Mouse (Mus musculus) liver, embryonic 13.5 days (tissue): ENCODE results near the gene Prkacb. TPM values are rescaled to one million over a fixed set of nuclear protein-coding genes. Genes with fewer than 3 reads are reported as not detected.

ENCODE experiments used
- ATAC-seq: fragments of 200-750 bp; cut with Nextera tagmentation; 2 replicates; pipeline ENCODE4 v1.8.0; 2017; ENCODE audit warnings: low read depth, mild to moderate bottlenecking, moderate number of reproducible peaks, moderate library complexity
- DNase-seq: peaks from one replicate; pipeline ENCODE4 v3.0.0; 2022
- H3K27ac ChIP-seq: fragments of 300-500 bp; sonication (generic); 2 replicates; pipeline ENCODE4 v1.5.1; 2015; ENCODE audit warnings: moderate library complexity, mild to moderate bottlenecking, inconsistent platforms
- H3K27me3 ChIP-seq: fragments of 300-500 bp; sonication (generic); 2 replicates; pipeline ENCODE4 v1.6.1; 2015; ENCODE audit warnings: mild to moderate bottlenecking, inconsistent platforms
- H3K36me3 ChIP-seq: fragments of 300-500 bp; sonication (generic); 2 replicates; pipeline ENCODE4 v1.6.1; 2015; ENCODE audit warnings: mild to moderate bottlenecking, inconsistent platforms
- H3K4me1 ChIP-seq: fragments of 300-500 bp; sonication (generic); replicated peaks from 2 replicates; pipeline ENCODE4 v1.6.1; 2015; ENCODE audit warnings: inconsistent platforms
- H3K4me2 ChIP-seq: fragments of 300-500 bp; sonication (generic); 2 replicates; pipeline ENCODE4 v1.6.1; 2015; ENCODE audit warnings: inconsistent platforms, mild to moderate bottlenecking, moderate library complexity
- H3K4me3 ChIP-seq: fragments of 300-500 bp; sonication (generic); replicated peaks from 2 replicates; pipeline ENCODE4 v1.5.1; 2015; ENCODE audit warnings: mild to moderate bottlenecking, inconsistent platforms
- H3K9ac ChIP-seq: fragments of 300-500 bp; sonication (generic); 2 replicates; pipeline ENCODE4 v1.6.1; 2015; ENCODE audit warnings: mild to moderate bottlenecking, inconsistent platforms
- H3K9me3 ChIP-seq: fragments of 300-500 bp; sonication (generic); replicated peaks from 2 replicates; pipeline ENCODE4 v1.6.1; 2016; ENCODE audit warnings: inconsistent platforms
- WGBS: fragments of 180-500 bp; shearing (Covaris S2); methylation state at CpG from one replicate; pipeline ENCODE4 v1.1.7; 2015; ENCODE audit not compliant: insufficient replicate concordance; 5-methylcytosine and 5-hydroxymethylcytosine counted together
- polyA plus RNA-seq: library from polyadenylated mRNA; unstranded; fragments of >200 nt; fragmentation: Nextera tagmentation; extraction: Ambion mirVana; gene quantifications from 2 replicates; pipeline ENCODE4 v1.2.1, GENCODE M21; 2015

Prkacb gene
- polyA plus RNA-seq, 1 experiment from 2014 or later: 13.8 TPM

DNA sequence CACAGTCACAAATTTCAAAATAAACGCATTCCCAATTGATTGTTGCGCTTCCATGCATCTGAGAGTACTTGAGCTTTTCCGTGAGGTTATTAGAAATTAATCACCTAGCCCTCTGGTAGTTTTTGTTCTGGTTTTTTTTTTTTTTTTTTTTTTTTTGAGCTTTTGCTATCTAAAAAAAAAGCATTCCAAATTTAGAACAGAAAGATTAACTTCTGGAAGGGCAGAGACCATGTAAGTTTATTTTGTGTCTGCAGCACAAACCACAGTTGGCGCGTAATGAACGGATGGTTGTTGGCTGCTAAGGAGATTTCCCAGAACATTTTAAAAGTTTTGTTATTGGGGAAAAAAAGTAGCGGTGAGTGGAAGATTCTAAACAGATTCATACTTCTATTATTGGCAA, 834 bp upstream of the Prkacb start:
- WGBS: 51% methylated on average over 7 of the region's 7 CpGs
- H3K4me3 ChIP-seq: peak overlapping the region; percentile 89
- ATAC-seq: no peak
- peak overlapping the region; percentile 87; the same call in 1 of the 2 replicates for H3K9ac ChIP-seq
- no peaks in the 10 kb centered on the region for H3K9me3 ChIP-seq
- H3K4me2 ChIP-seq: peak overlapping the region; percentile 89
- peaks cover 18% of the 10 kb centered on the region for H3K4me1 ChIP-seq
- H3K27ac ChIP-seq: no peak overlapping the region
- no peaks in the 10 kb centered on the region for H3K27me3 ChIP-seq
- no peak for DNase-seq
- no peaks in the 10 kb centered on the region for H3K36me3 ChIP-seq

DNA sequence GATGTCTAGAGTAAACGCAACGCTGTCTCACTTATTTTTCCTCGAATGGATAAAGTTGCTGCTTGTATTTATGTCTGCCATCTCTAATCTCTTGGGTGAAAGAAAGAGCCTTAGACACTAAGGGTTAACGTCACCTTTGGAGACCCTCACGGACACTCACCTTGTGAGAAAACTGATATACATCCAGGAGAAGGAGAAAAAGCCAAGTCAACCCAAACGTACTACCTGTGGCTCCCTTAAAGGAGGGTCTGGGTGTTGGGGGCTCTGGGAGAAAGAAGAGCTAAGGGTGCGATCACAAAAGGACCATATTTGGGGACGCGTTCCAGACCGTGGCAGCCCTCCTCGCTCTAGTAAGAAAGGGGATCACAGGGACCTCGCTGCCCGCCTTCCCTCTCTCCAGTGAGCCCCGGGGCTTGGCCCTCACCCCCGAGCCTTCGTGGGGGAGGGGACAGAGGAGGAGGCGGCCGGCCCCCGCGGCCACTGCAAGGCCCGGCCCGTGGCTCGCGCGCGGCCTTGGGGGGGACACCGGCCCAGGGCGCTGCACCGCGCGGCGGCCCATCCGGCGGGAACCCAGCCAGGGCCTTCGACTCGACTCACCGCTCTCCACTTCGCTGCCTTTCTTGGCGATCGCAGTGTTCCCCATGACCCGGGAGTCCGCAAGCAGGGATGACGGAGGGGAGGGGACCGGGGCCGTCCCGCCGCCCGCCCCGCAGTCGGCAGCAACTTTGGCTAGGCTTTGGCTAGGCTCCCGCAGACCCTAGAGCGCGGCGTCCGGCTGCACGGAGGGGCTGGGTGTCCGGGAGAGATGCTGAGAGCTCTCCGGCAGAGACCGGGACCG, 530 bp downstream of the Prkacb start:
- peaks cover 18% of the 10 kb centered on the region for H3K4me1 ChIP-seq
- WGBS: under 1% methylated on average over 51 of the region's 60 CpGs
- peak overlapping the region; percentile 89 for H3K4me2 ChIP-seq
- peak overlapping the region; percentile 87 for H3K9ac ChIP-seq
- H3K27ac ChIP-seq: peak overlapping the region; percentile 64
- DNase-seq (no peak), ATAC-seq (peak; percentile 72)
- H3K36me3 ChIP-seq: no peaks in the 10 kb centered on the region
- H3K27me3 ChIP-seq: no peaks in the 10 kb centered on the region
- H3K9me3 ChIP-seq: no peaks in the 10 kb centered on the region
- peak overlapping the region; percentile 89 for H3K4me3 ChIP-seq

DNA sequence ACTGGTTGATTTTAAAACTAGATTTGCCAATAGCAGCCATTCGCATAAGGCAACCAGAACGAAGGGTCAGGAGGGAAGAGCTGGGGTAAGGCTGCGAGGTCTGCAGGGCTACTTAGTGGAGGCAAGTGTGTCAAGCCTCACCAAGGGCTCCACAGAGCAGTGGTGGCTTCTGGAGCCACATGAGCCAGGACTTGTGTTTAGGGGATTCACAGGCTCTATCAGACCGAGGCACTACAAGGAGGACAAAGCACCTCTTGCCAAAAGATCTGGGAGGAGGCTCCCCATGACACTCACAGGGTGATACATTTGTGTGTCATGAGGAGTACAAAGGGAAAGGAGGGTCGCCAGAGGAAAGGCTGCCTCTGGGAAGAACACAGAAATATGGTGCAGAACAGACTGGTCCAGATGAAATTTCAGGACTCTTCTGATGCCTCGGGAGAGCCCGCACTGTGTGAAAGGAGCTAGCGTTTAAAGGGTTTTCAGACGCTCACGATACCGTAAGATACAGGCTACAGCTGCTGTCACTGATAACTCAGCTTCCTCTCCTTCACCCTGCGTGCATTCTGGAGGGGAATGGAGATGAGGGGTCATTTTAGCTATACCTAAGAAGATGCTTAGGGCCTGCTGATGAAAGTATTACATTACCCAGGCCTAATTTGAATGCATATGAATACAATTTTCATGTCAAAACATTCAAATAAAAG, 19.1 kb downstream of the Prkacb start:
- Histone ChIP-seq H3K4me1 (peaks cover 20% of the 10 kb centered on the region), H3K9me3 (no peaks in the 10 kb centered on the region), H3K27me3 (no peaks in the 10 kb centered on the region), H3K4me2 (peak overlapping the region; percentile 35), H3K36me3 (no peaks in the 10 kb centered on the region), H3K27ac (peak overlapping the region; percentile 29; the same call in 1 of the 2 replicates), H3K4me3 (no peak overlapping the region), H3K9ac (peak overlapping the region; percentile 45)
- ATAC-seq: peak; percentile 94
- peak; percentile 30 for DNase-seq
- WGBS: 33% methylated on average over 12 of the region's 12 CpGs

DNA sequence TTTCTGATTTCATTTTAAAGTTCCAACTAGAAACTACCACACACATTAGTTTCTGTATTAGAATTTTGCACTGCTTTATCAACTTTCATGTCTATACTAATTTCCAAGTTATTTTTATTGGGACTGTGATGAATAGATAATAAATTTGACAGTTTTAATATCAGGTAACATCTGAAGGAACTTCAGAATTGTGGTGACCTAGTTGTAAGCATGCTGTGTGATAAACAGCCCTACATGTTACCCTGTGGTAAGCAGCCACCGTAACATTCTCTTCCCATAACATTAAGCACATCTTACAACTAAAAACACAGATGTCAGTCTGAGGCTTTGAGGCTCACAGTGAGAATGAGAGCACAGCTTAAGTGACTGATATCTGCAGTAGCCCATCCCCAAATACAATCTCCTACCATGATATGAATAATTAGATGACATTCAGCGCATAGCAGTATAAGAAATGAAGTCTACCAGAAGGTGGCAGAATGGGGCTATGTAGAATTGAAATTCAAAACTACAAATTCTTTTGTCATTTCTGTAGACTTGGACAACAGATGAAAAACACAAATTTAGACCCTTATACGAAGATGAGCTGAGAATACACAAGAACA, 20.5 kb downstream of the Prkacb start:
- DNase-seq (no peak), ATAC-seq (no peak)
- no peak overlapping the region for H3K4me2 ChIP-seq
- H3K27me3 ChIP-seq: no peaks in the 10 kb centered on the region
- no peaks in the 10 kb centered on the region for H3K36me3 ChIP-seq
- H3K4me3 ChIP-seq: no peak overlapping the region
- WGBS: 47% methylated on average over 3 of the region's 3 CpGs
- H3K9me3 ChIP-seq: no peaks in the 10 kb centered on the region
- no peak overlapping the region for H3K27ac ChIP-seq
- H3K4me1 ChIP-seq: peaks cover 24% of the 10 kb centered on the region
- no peak overlapping the region for H3K9ac ChIP-seq

DNA sequence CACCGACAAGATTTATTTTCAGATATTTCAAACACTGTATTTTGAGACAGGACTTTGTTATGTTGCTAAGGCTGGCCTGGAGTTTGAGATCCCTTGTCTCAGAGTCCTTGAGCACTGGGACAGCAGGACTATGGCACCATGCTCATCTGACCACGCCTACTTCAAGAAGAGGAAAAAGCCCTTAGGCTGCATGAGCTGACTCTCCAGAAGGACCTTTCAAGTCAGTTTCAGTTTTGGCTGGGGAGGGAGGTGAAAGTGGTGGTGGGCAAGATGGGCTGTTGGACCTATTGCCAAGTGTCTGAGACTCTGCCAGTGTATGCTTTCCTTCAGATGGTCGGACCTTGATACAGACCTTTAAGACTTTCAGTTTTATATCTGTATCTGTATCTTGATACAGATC, 28.6 kb downstream of the Prkacb start:
- ATAC-seq (no peak; the same call in 1 of the 2 replicates), DNase-seq (no peak)
- no peak overlapping the region for H3K27ac ChIP-seq
- H3K4me3 ChIP-seq: no peak overlapping the region
- no peak overlapping the region for H3K4me2 ChIP-seq
- H3K9ac ChIP-seq: no peak overlapping the region
- 56% methylated on average over 3 of the region's 3 CpGs for WGBS
- peaks cover 31% of the 10 kb centered on the region for H3K4me1 ChIP-seq
- H3K27me3 ChIP-seq: no peaks in the 10 kb centered on the region
- no peaks in the 10 kb centered on the region for H3K9me3 ChIP-seq
- no peaks in the 10 kb centered on the region for H3K36me3 ChIP-seq

DNA sequence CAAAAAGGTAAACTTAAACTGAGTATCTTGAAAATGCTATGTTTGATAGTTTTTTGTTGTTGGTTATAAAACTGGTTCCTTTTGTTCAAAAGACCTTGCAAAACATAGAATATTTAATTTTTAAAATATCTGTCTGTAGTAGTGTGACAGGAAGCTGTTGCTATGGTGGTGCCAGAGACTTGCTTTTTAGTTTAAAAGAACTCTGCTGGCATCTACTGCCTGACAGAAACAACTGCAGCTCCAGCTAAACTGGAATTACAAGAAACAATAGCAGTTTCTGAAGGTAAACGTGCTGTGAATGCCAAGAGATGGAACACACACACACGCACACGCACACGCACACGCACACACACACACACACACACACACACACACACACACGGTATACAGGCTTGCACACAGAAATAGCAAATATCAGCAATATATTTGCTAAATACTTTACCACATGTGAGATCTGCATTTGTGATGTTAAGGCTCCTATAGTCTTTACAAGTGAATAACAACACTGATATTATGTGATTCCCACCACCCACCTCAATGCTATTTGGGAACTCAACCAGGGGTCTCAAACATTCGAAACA, 29.1 kb downstream of the Prkacb start:
- Histone ChIP-seq H3K27ac (no peak overlapping the region), H3K9ac (no peak overlapping the region), H3K36me3 (no peaks in the 10 kb centered on the region), H3K4me2 (no peak overlapping the region), H3K9me3 (no peaks in the 10 kb centered on the region), H3K4me3 (no peak overlapping the region), H3K27me3 (no peaks in the 10 kb centered on the region), H3K4me1 (peaks cover 34% of the 10 kb centered on the region)
- WGBS: 71% methylated on average over 7 of the region's 7 CpGs
- DNase-seq: no peak
- ATAC-seq: no peak

DNA sequence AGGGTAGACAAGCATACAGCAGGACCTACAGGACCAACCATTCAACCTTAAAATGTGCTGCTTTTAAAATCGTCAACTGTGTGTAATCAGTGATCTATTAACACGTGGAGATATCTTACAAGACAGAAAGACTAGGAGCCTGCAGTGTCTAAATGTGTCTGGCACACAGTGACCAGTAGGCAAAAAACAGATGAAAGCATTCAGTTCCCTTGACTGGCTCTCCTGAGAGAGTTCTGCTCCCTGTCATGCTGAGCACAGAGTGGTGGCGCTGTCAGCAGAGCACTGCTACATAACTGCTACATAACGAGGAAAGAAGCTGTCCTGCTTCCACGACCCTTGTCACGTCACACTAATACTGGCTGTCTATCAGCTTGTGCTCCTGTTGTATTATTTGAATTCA, 30.2 kb downstream of the Prkacb start:
- 38% methylated on average over 6 of the region's 6 CpGs for WGBS
- ATAC-seq: 0 out of 2 replicates have a peak, but pooled peaks have one; percentile 22
- Histone ChIP-seq H3K4me3 (no peak overlapping the region), H3K4me1 (peaks cover 43% of the 10 kb centered on the region), H3K4me2 (no peak overlapping the region), H3K9me3 (no peaks in the 10 kb centered on the region), H3K27me3 (no peaks in the 10 kb centered on the region), H3K27ac (no peak overlapping the region), H3K9ac (no peak overlapping the region), H3K36me3 (no peaks in the 10 kb centered on the region)
- DNase-seq: no peak

DNA sequence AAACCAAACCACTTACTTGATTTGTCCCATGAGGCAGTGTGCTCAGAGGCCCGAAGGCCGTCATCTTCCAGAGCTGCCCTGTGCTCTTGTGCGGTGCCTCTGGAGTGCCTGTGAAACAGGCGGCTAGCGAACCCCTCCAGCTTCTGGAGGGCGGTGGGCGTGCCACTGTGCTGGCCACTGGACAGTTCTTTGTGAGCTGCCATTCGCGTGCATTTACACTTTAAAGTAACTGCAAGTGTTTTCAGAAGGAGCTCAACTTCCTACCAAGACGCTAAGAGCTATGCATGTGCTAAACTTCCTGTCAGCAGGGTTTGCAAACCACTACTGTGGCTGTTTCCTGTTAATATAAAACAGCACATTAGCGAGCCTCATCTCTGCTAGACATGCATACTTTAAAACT, 31.7 kb downstream of the Prkacb start:
- Histone ChIP-seq H3K4me2 (peak overlapping the region; percentile 46), H3K4me1 (peaks cover 43% of the 10 kb centered on the region), H3K9ac (no peak overlapping the region; the same call in 1 of the 2 replicates), H3K36me3 (no peaks in the 10 kb centered on the region), H3K27ac (peak overlapping the region; percentile 51; the same call in 1 of the 2 replicates), H3K9me3 (no peaks in the 10 kb centered on the region), H3K4me3 (peak overlapping the region; percentile 30; the same call in 1 of the 2 replicates), H3K27me3 (no peaks in the 10 kb centered on the region)
- ATAC-seq (peak; percentile 52; the same call in 1 of the 2 replicates), DNase-seq (no peak)
- WGBS: 10% methylated on average over 11 of the region's 11 CpGs

DNA sequence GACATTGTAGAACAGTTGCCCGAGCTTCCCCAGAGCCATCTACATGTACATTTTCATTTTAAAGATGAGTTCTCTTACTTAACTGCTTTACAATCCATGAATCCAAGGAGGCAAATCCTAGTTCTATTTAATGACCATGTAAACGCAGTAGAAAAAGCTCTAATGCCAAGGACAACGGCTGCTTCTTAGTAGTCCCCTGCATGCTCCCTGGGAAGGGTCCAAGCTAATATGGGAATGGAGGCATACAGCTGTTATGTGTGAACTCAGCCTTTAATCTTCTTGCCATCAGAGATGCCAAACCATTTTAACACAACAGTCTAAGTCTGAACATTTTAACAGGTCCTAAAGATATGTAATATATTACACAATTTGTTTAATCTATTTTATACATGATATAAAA, 32.5 kb downstream of the Prkacb start:
- Histone ChIP-seq H3K4me1 (peaks cover 43% of the 10 kb centered on the region), H3K36me3 (no peaks in the 10 kb centered on the region), H3K9ac (no peak overlapping the region), H3K9me3 (no peaks in the 10 kb centered on the region), H3K4me3 (no peak overlapping the region), H3K4me2 (no peak overlapping the region), H3K27ac (no peak overlapping the region), H3K27me3 (no peaks in the 10 kb centered on the region)
- 79% methylated on average over 3 of the region's 3 CpGs for WGBS
- no peak for DNase-seq
- no peak for ATAC-seq

DNA sequence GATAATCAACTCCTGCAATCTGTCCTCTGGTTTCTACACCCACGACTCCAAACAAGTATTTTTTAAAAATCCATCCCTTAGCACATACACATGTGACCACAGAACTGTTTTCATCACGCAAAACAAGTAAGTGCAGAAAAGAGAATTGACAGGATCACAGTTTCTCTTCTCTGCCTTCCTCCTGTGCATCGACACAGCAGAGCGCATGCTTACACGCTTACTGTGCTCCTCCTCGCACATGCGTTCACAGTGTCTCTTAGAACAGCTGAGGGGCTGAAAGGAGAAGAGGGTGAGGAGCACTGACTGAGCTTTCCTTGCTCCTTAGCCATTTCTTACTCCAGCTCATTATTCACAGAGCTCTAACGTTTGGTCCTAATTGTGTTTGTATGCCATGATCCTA, 33.9 kb downstream of the Prkacb start:
- Histone ChIP-seq H3K27ac (no peak overlapping the region), H3K4me3 (no peak overlapping the region), H3K36me3 (no peaks in the 10 kb centered on the region), H3K9me3 (no peaks in the 10 kb centered on the region), H3K4me2 (no peak overlapping the region), H3K4me1 (peaks cover 37% of the 10 kb centered on the region), H3K27me3 (no peaks in the 10 kb centered on the region), H3K9ac (no peak overlapping the region)
- DNase-seq (no peak), ATAC-seq (no peak)
- WGBS: 66% methylated on average over 8 of the region's 8 CpGs

DNA sequence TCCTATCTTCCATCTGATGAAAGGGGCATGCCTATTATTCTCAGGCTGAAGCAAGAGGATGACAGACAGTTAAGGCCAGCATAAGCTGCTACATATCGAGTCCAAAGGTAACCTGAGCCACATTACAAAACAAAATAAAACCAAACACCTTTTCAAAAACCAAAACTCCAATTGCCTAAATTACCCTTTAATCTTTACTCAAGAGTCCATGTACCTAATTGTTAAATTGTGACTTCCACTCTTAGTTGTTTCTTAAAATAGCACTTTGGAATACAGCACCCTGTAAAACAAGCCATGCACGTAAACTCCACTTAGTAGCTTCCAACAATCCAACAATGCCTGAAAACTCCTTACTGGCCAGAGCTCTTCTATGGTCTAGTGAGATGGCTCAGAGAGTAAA, 34.3 kb downstream of the Prkacb start:
- 77% methylated on average over 2 of the region's 2 CpGs for WGBS
- Histone ChIP-seq H3K4me1 (peaks cover 36% of the 10 kb centered on the region), H3K27ac (no peak overlapping the region), H3K4me2 (no peak overlapping the region), H3K9ac (no peak overlapping the region), H3K9me3 (no peaks in the 10 kb centered on the region), H3K27me3 (no peaks in the 10 kb centered on the region), H3K4me3 (no peak overlapping the region), H3K36me3 (no peaks in the 10 kb centered on the region)
- ATAC-seq (no peak), DNase-seq (no peak)
